Mouse (Mus musculus) ES-Bruce4 (cell line): ENCODE data around the gene Slc5a3. TPM values are rescaled to one million over a fixed set of nuclear protein-coding genes. Genes with fewer than 3 reads are reported as not detected.
"Not testable (repeated sequence)": the region's sequence is repeated elsewhere in the genome, so short reads cannot be mapped to it uniquely, and the experiment has no call there.

Experiments
- H3K27ac ChIP-seq: 2 replicates; pipeline ENCODE4 v1.5.1; 2012; ENCODE audit warnings: low read length, inconsistent platforms; ENCODE audit not compliant: insufficient read depth
- H3K27me3 ChIP-seq: 2 replicates; pipeline ENCODE4 v1.6.1; 2012; ENCODE audit warnings: mild to moderate bottlenecking, low read length, inconsistent platforms; ENCODE audit not compliant: control insufficient read depth, poor library complexity, insufficient read depth, severe bottlenecking
- H3K36me3 ChIP-seq: 2 replicates; pipeline ENCODE4 v1.6.1; 2012; ENCODE audit warnings: inconsistent platforms, mild to moderate bottlenecking, low read length, moderate library complexity; ENCODE audit not compliant: control insufficient read depth, poor library complexity, insufficient read depth, severe bottlenecking
- H3K4me1 ChIP-seq: one replicate; pipeline ENCODE4 v1.8.1; 2011; ENCODE audit warnings: low read length; ENCODE audit not compliant: control insufficient read depth, insufficient read depth
- H3K4me3 ChIP-seq: 2 replicates; pipeline ENCODE4 v1.5.1; 2011; ENCODE audit warnings: low read depth, mild to moderate bottlenecking, low read length
- H3K9ac ChIP-seq: 2 replicates; pipeline ENCODE4 v1.6.1; 2012; ENCODE audit warnings: low read depth, mild to moderate bottlenecking, inconsistent platforms; ENCODE audit not compliant: poor library complexity, severe bottlenecking
- H3K9me3 ChIP-seq: replicated peaks from 2 replicates; pipeline ENCODE4 v1.6.1; 2012; ENCODE audit warnings: mild to moderate bottlenecking, low read length, inconsistent platforms; ENCODE audit not compliant: control insufficient read depth, poor library complexity, insufficient read depth, severe bottlenecking
- CTCF ChIP-seq: IDR thresholded peaks from one replicate; pipeline ENCODE4 v1.8.1; 2011; ENCODE audit warnings: low read depth, low read length
- EP300 ChIP-seq: IDR thresholded peaks from 2 replicates; pipeline ENCODE4 v1.6.1; 2011; ENCODE audit warnings: low read depth, low read length; ENCODE audit not compliant: insufficient read depth
- POLR2A ChIP-seq: IDR thresholded peaks from one replicate; pipeline ENCODE4 v1.8.1; 2011; ENCODE audit warnings: low read length; ENCODE audit not compliant: insufficient read depth
- polyA plus RNA-seq: library from polyadenylated mRNA; stranded (reverse); fragments of >200 nt; gene quantifications from 2 replicates; pipeline ENCODE4 v1.2.4, GENCODE M21; 2011; ENCODE audit warnings: low read depth; ENCODE audit not compliant: missing spikeins, insufficient read depth, insufficient read length

The Slc5a3 gene
- polyA plus RNA-seq, 1 experiment, result 23.4 TPM

GRCm38 (mm10) chr16:92102115-92102514 is 44.0 kb downstream of the Slc5a3 start:
- no peaks in the 10 kb centered on the region for H3K4me1 ChIP-seq
- 0 out of 2 replicates have a peak, but pooled peaks cover 5% of the 10 kb centered on the region for H3K36me3 ChIP-seq
- no peak for TF ChIP-seq POLR2A
- no peak for TF ChIP-seq EP300
- no peaks in the 10 kb centered on the region for H3K27me3 ChIP-seq
- no peaks in the 10 kb centered on the region for H3K9me3 ChIP-seq
- H3K9ac ChIP-seq, result no peak overlapping the region
- no peak overlapping the region for H3K4me3 ChIP-seq
- no peak overlapping the region for H3K27ac ChIP-seq

- H3K36me3 ChIP-seq, H3K27me3 ChIP-seq, H3K4me3 ChIP-seq, H3K9me3 ChIP-seq, H3K4me1 ChIP-seq, H3K9ac ChIP-seq: not testable (repeated sequence)
- 0 out of 2 replicates have a peak overlapping the region, but pooled peaks have one; percentile 10 for H3K27ac ChIP-seq
Measured at GRCm38 (mm10) chr16:92102931-92103330, 44.8 kb downstream of the Slc5a3 start.

DNA sequence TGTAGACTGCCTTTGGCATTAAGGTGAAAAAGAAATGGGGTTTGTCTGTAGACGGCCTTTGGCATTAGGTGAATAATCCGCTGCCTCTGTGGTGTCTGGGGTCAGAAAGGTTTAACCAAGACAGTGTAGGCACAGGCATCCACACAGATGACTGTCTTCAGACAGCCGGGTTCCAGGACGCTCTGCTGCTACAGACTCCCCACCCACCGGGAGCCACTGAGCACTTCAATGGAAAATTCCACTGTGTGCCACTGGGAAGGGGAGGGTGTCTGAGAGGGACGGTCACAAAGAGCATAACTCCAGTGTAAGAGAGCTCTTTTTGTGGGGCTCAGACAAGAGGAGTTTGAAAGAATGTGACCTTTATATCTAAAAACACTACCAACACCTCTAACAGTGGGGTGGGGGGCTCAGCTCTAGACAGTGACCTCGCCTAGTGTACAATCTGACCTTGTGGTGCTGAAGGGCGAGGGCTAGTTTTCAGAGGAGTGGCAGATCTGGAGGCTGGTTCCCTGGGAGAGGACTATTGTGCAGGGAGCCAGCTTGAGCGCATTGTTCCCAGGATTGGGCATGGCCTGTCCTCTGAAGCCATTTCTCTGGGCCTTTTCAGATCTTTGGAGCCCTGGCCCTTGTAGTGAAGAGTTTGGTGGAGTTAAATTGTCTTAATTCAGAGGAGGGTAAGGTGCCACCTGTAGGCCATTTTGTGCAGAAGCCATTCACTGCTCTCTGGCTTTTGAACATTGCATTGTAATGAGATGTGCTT is 45.6 kb downstream of the Slc5a3 start:
- H3K36me3 ChIP-seq, result 0 out of 2 replicates have a peak, but pooled peaks cover 5% of the 10 kb centered on the region
- no peaks in the 10 kb centered on the region for H3K4me1 ChIP-seq
- TF ChIP-seq POLR2A, result no peak
- TF ChIP-seq CTCF, result no peak
- TF ChIP-seq EP300, result no peak
- H3K27ac ChIP-seq, result peak overlapping the region; percentile 10
- no peaks in the 10 kb centered on the region for H3K9me3 ChIP-seq
- H3K9ac ChIP-seq, result no peak overlapping the region
- no peaks in the 10 kb centered on the region for H3K27me3 ChIP-seq
- H3K4me3 ChIP-seq, result no peak overlapping the region

DNA sequence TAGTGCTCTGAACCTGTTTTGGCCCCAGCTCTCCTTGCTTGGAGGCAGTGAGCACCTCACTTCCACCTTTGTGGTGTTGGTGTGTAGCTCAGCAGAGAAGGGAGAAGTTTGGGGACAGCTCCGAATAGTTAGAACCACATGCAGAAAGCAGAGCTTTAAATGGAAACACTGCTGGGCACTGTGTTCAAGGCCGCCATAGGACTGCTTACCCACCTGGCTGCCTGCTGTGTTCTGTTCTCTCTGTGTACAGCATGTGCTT is 46.1 kb downstream of the Slc5a3 start:
- Histone ChIP-seq H3K27me3 (no peaks in the 10 kb centered on the region), H3K9ac (no peak overlapping the region), H3K4me3 (no peak overlapping the region), H3K27ac (peak overlapping the region; percentile 10), H3K9me3 (no peaks in the 10 kb centered on the region), H3K36me3 (0 out of 2 replicates have a peak, but pooled peaks cover 5% of the 10 kb centered on the region), H3K4me1 (no peaks in the 10 kb centered on the region)
- TF ChIP-seq EP300 (no peak), CTCF (no peak)

DNA sequence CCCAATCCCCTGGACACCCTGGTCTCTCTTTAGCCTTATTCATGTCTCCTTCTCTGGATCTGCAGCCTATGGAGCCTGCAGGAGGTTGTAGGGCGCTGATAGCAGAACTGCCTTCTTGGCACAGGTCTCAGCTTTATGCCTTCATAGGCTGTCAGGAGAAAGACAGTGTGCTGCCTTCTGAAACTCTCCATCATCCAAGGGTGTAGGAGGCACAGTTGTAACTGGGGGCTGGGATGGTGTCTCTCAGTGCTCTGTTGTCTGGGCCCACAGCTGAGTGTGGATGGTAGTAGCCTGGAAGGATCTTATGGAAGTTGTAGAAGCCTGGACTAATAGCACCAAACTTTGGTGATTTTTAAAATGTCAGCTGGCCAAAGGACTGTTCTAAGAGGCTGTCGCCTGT is 46.8 kb downstream of the Slc5a3 start:
- no peak for TF ChIP-seq POLR2A
- Histone ChIP-seq H3K27ac (no peak overlapping the region), H3K4me1 (no peaks in the 10 kb centered on the region), H3K4me3 (no peak overlapping the region), H3K9me3 (no peaks in the 10 kb centered on the region), H3K9ac (no peak overlapping the region), H3K36me3 (no peaks in the 10 kb centered on the region), H3K27me3 (no peaks in the 10 kb centered on the region)

GRCm38 (mm10) chr16:92105631-92106030 is 47.5 kb downstream of the Slc5a3 start:
- Histone ChIP-seq H3K9ac (no peak overlapping the region), H3K27me3 (no peaks in the 10 kb centered on the region), H3K4me1 (no peaks in the 10 kb centered on the region), H3K36me3 (no peaks in the 10 kb centered on the region), H3K4me3 (no peak overlapping the region), H3K27ac (no peak overlapping the region), H3K9me3 (no peaks in the 10 kb centered on the region)
- no peak for TF ChIP-seq CTCF
- no peak for TF ChIP-seq POLR2A
- TF ChIP-seq EP300, result no peak
